Mouse (Mus musculus) bone marrow macrophage, adult 2 months (primary cell): Measurements from ENCODE around the gene Ccdc63.

Experiments used
- CTCF ChIP-seq: IDR thresholded peaks from 2 replicates; pipeline ENCODE4 v1.5.1; 2012; ENCODE audit warnings: low read depth, mild to moderate bottlenecking, low read length, moderate library complexity
- POLR2A ChIP-seq: IDR thresholded peaks from 2 replicates; pipeline ENCODE4 v1.6.1; 2012; ENCODE audit warnings: mild to moderate bottlenecking, low read depth, low read length, borderline replicate concordance

GRCm38 (mm10) chr5:122129068-122129655 is 11.5 kb downstream of the Ccdc63 start:
- TF ChIP-seq CTCF (no peak; the same call in 1 of the 2 replicates), POLR2A (no peak)
